Mouse (Mus musculus) layer of hippocampus, postnatal 10 days (tissue): ENCODE measurements around the gene Rab11fip3. TPM values are rescaled to one million over a fixed set of nuclear protein-coding genes. Genes with fewer than 3 reads are reported as not detected.

ENCODE experiments used
- DNase-seq, 2 experiments: peaks; one replicate each; pipeline ENCODE4 v3.0.0; 2021; ENCODE audit warnings: low spot score in 2 of 2
- total RNA-seq, 2 experiments: library from RNA; stranded (reverse); gene quantifications; 2 replicates each; pipeline ENCODE4 v1.2.3; 2021

Rab11fip3 gene
- total RNA-seq, 2 experiments from 2014 or later = 69.6 to 79.3 TPM

DNA sequence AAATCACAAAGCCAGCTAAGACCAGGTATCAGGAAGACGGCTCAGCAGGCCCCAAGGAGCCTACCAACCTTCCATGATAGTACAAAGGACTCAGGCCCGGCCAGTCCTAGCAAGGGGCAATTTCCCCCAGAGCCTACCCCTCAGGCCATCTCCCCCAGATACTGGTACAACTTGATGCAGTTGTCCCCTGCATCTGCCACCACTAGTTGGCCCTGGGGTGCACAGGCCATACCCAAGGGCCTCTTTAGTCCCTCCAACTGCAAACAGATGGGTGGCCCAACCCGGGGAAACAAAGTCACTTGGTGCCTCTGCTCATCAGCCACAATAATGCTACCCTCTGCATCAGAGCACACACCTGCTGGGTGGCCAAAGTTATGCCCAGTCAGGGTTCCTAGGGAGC lies 126.1 kb downstream of the Rab11fip3 start:
- no peak for DNase-seq

DNA sequence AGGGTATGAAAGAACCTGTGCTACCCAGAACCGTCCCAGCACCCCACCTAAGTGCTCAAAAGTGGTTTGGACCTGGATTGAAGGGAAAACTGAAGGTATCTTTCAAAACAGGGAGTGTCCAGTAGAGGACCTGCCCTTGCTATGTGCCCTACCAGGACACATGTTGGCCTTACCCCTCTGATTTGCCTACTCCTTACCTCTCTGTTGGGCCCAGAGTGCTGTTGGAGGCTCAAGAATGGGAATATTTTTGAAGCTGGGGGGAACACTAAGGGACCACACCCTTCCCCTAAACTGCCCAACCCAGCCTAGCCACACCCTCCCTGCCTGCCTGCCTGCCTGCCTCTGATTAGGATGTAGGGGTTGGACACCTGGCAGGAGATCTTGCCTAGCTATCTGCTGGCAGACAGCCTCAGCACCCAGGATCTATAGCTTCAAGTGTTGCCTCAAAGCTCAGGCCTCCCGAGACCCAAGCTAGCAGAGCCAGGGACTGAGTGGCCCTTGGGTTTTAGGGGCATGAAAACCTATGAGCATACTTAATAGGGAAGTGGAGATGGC lies 126.7 kb downstream of the Rab11fip3 start:
- no peak for DNase-seq

DNA sequence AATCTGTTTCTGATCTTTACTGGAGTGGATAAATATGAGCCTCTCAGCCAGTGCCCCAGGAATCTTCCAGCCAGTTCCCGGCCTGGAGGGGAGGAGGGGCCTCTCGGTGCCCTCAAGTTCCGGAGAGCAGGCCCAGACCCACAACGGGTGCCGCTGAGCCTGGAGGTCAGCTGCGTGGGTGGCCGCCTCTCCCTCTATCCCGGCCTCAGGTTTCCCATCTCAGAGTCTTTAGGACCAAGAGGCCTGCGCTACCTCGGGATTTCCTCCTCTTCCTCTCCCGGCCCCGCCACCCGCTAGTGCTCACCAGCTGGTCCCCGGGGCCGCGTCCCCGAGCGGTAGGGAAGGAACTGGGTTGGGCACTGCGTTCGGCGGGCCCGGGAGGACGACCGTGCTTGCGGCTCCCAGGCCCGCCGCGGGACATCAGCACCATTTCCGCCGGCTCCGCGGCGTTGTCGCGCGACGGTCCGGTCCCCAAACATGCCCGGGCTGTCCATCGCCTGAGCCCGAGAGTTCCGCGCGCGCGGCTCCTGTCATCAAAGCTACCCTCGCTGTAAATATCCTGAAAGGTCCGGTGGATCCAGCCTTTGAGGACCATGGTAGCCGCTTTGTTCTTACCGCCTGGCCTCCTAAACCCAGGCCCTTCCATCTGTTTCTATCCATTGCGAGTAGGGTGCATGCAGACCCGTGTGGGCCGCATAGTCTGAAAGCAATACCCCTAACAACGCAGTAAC lies 127.7 kb downstream of the Rab11fip3 start:
- DNase-seq = peak; percentile 76 to 85

Other genes with a start within 250 kb of the Rab11fip3 start
- 10 to 100 TPM; 21.0 to 24.1 TPM for gene Wdr24, start 245.9 kb downstream of the Rab11fip3 start, total RNA-seq
- gene Jmjd8, start 240.7 kb downstream of the Rab11fip3 start, total RNA-seq = 10 to 100 TPM; 55.4 to 56.9 TPM
- gene Stub1, start 236.2 kb downstream of the Rab11fip3 start, total RNA-seq = 100 to 1,000 TPM; 168 to 169 TPM
- 10 to 100 TPM; 80.6 to 99.3 TPM for gene Rhbdl1, start 232.3 kb downstream of the Rab11fip3 start, total RNA-seq
- gene Gm20683, start 227.8 kb downstream of the Rab11fip3 start, total RNA-seq = 10 to 100 TPM; 30.9 to 36.3 TPM
- 10 to 100 TPM; 80.3 to 94.8 TPM for gene Rhot2, start 224.7 kb downstream of the Rab11fip3 start, total RNA-seq
- 10 to 100 TPM; 25.4 to 37.8 TPM for gene Wdr90, start 208.1 kb downstream of the Rab11fip3 start, total RNA-seq
- gene Mcrip2, start 200.8 kb downstream of the Rab11fip3 start, total RNA-seq = 10 to 100 TPM; 30.6 to 32.6 TPM
- 10 to 100 TPM; 31.7 to 32.7 TPM for gene Mettl26, start 194.5 kb downstream of the Rab11fip3 start, total RNA-seq
- 1 to 10 TPM; 1.1 to 1.4 TPM for gene Wfikkn1, start 188.7 kb downstream of the Rab11fip3 start, total RNA-seq
- 10 to 100 TPM; 41.9 to 49.9 TPM for gene Rab40c, start 149.8 kb downstream of the Rab11fip3 start, total RNA-seq
- gene Pigq, start 124.6 kb downstream of the Rab11fip3 start, total RNA-seq = 100 to 1,000 TPM; 144 to 149 TPM
- not detected for gene Nhlrc4, start 124.6 kb downstream of the Rab11fip3 start, total RNA-seq
- not detected for gene A930017K11Rik, start 117.0 kb downstream of the Rab11fip3 start, total RNA-seq
- gene Capn15, start 83.8 kb downstream of the Rab11fip3 start, total RNA-seq = 10 to 100 TPM; 38.2 to 50.8 TPM
- gene Decr2, start 20.8 kb upstream of the Rab11fip3 start, total RNA-seq = 10 to 100 TPM; 24.8 to 25.7 TPM
- gene Nme4, start 26.0 kb upstream of the Rab11fip3 start, total RNA-seq = 1 to 10 TPM; 4.6 to 5.7 TPM
- gene Tmem8, start 43.7 kb upstream of the Rab11fip3 start, total RNA-seq = 1 to 10 TPM; 7.6 to 7.8 TPM
- 10 to 100 TPM; 72.2 to 81.8 TPM for gene Mrpl28, start 53.9 kb upstream of the Rab11fip3 start, total RNA-seq
- 10 to 100 TPM; 23.7 to 25.1 TPM for gene Axin1, start 69.1 kb upstream of the Rab11fip3 start, total RNA-seq
- gene Pdia2, start 129.5 kb upstream of the Rab11fip3 start, total RNA-seq = under 1 TPM; 0.29 to 0.89 TPM
- 10 to 100 TPM; 63.0 to 81.1 TPM for gene Rgs11, start 133.4 kb upstream of the Rab11fip3 start, total RNA-seq
- gene Arhgdig, start 138.2 kb upstream of the Rab11fip3 start, total RNA-seq = 100 to 1,000 TPM; 199 to 205 TPM
- 10 to 100 TPM; 19.9 to 23.3 TPM for gene Fam234a, start 174.7 kb upstream of the Rab11fip3 start, total RNA-seq
- gene Luc7l, start 183.3 kb upstream of the Rab11fip3 start, total RNA-seq = 10 to 100 TPM; 85.3 to 93.4 TPM